Mouse (Mus musculus): ENCODE data around the gene Foxp1. TPM values are rescaled to one million over a fixed set of nuclear protein-coding genes. Genes with fewer than 3 reads are reported as not detected.

Gene Foxp1
- polyA plus RNA-seq, 1 experiment from 2014 or later, result 38.0 TPM

- Histone ChIP-seq H3K4me3 (replicated peaks; ENCODE audit: low read depth, low read length) (no peak overlapping the region), H3K9me3 (replicated peaks; ENCODE audit: low read length) (no peaks in the 10 kb centered on the region), H3K9ac (ENCODE audit: low read depth, low read length) (no peak overlapping the region), H3K27me3 (ENCODE audit: insufficient read depth, low read length) (no peaks in the 10 kb centered on the region), H3K4me2 (ENCODE audit: low read length) (no peak overlapping the region), H3K27ac (no peak overlapping the region), H3K4me1 (replicated peaks; ENCODE audit: insufficient read depth, low read length) (no peaks in the 10 kb centered on the region), H3K36me3 (ENCODE audit: insufficient read depth, low read length) (no peaks in the 10 kb centered on the region)
- DNase-seq (ENCODE audit: low spot score) (no peak), ATAC-seq (replicated peaks; ENCODE audit: low FRiP score, low read depth) (no peak)
- 92% methylated on average over 2 of the region's 2 CpGs for WGBS
- no peak for TF ChIP-seq CTCF (IDR thresholded peaks at IDR 0.05; ENCODE audit: low read depth)
Measured at GRCm38 (mm10) chr6:99546416-99546815, 23.9 kb upstream of the Foxp1 start.

DNA sequence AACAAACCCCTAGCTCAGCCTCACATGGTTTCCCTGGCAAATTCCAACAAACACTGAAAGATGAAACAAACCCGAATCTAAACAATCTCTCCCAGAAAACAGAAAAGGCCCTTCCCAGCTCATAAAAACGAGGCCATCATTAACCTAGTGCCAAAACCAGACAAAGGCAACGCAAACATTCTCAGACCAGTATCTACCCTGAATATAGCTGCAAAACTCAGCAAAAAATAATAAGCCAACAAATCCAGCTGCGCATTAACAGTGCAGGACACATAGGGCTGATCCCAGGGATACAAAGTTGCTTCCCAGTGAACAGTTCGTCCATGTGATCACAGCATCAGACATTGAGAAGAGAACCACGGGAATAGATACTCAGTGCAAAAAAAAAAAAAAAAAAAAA lies 22.9 kb upstream of the Foxp1 start:
- TF ChIP-seq CTCF (IDR thresholded peaks at IDR 0.05; ENCODE audit: low read depth), result no peak
- Histone ChIP-seq H3K4me1 (replicated peaks; ENCODE audit: insufficient read depth, low read length) (no peaks in the 10 kb centered on the region), H3K9me3 (replicated peaks; ENCODE audit: low read length) (no peaks in the 10 kb centered on the region), H3K9ac (ENCODE audit: low read depth, low read length) (no peak overlapping the region), H3K36me3 (ENCODE audit: insufficient read depth, low read length) (no peaks in the 10 kb centered on the region), H3K4me2 (ENCODE audit: low read length) (no peak overlapping the region), H3K27ac (no peak overlapping the region), H3K4me3 (replicated peaks; ENCODE audit: low read depth, low read length) (no peak overlapping the region), H3K27me3 (ENCODE audit: insufficient read depth, low read length) (no peaks in the 10 kb centered on the region)
- WGBS, result 57% methylated on average over 6 of the region's 6 CpGs
- DNase-seq (ENCODE audit: low spot score), result peak; percentile 31
- no peak for ATAC-seq (replicated peaks; ENCODE audit: low FRiP score, low read depth)

DNA sequence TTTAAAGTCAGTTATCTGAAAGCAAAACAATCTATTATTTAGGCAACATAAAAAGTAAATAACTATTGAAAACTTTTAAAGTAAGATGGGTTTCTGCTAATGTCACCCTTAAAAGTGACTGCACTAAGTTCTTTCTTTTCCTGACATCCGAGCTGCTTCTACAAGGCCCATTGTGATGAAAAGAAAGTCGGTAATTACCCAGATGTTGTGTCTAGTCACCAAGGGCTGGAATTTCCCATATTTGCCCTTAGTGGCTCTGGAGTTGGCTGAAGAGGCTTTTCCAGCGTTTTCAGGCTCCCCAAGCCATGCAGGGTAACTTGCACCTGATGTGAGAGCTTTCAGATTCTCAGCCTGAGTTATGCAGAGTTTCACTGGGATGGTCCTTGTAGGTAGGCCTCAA lies 18.6 kb upstream of the Foxp1 start:
- H3K9ac ChIP-seq (ENCODE audit: low read depth, low read length), result no peak overlapping the region
- ATAC-seq (replicated peaks; ENCODE audit: low FRiP score, low read depth) (no peak), DNase-seq (ENCODE audit: low spot score) (no peak)
- whole genome bisulfite sequencing, result 32% methylated on average over 3 of the region's 3 CpGs
- no peaks in the 10 kb centered on the region for H3K36me3 ChIP-seq (ENCODE audit: insufficient read depth, low read length)
- H3K27me3 ChIP-seq (ENCODE audit: insufficient read depth, low read length), result no peaks in the 10 kb centered on the region
- no peak for TF ChIP-seq CTCF (IDR thresholded peaks at IDR 0.05; ENCODE audit: low read depth)
- no peak overlapping the region for H3K27ac ChIP-seq
- no peak overlapping the region for H3K4me3 ChIP-seq (replicated peaks; ENCODE audit: low read depth, low read length)
- no peak overlapping the region for H3K4me2 ChIP-seq (ENCODE audit: low read length)
- H3K9me3 ChIP-seq (replicated peaks; ENCODE audit: low read length), result no peaks in the 10 kb centered on the region
- no peaks in the 10 kb centered on the region for H3K4me1 ChIP-seq (replicated peaks; ENCODE audit: insufficient read depth, low read length)

- WGBS, result 71% methylated on average over 6 of the region's 6 CpGs
- no peak for TF ChIP-seq CTCF (IDR thresholded peaks at IDR 0.05; ENCODE audit: low read depth)
- H3K4me2 ChIP-seq (ENCODE audit: low read length), result no peak overlapping the region
- H3K9me3 ChIP-seq (replicated peaks; ENCODE audit: low read length), result no peaks in the 10 kb centered on the region
- H3K9ac ChIP-seq (ENCODE audit: low read depth, low read length), result no peak overlapping the region
- no peaks in the 10 kb centered on the region for H3K4me1 ChIP-seq (replicated peaks; ENCODE audit: insufficient read depth, low read length)
- H3K27me3 ChIP-seq (ENCODE audit: insufficient read depth, low read length), result no peaks in the 10 kb centered on the region
- ATAC-seq (replicated peaks; ENCODE audit: low FRiP score, low read depth) (no peak), DNase-seq (ENCODE audit: low spot score) (no peak)
- no peak overlapping the region for H3K4me3 ChIP-seq (replicated peaks; ENCODE audit: low read depth, low read length)
- no peaks in the 10 kb centered on the region for H3K36me3 ChIP-seq (ENCODE audit: insufficient read depth, low read length)
- no peak overlapping the region for H3K27ac ChIP-seq
Measured at GRCm38 (mm10) chr6:99540653-99541052, 18.1 kb upstream of the Foxp1 start.

- H3K9me3 ChIP-seq (replicated peaks; ENCODE audit: low read length), result no peaks in the 10 kb centered on the region
- H3K9ac ChIP-seq (ENCODE audit: low read depth, low read length), result no peak overlapping the region
- no peak overlapping the region for H3K4me2 ChIP-seq (ENCODE audit: low read length)
- TF ChIP-seq CTCF (IDR thresholded peaks at IDR 0.05; ENCODE audit: low read depth), result no peak
- no peaks in the 10 kb centered on the region for H3K27me3 ChIP-seq (ENCODE audit: insufficient read depth, low read length)
- no peak for ATAC-seq (replicated peaks; ENCODE audit: low FRiP score, low read depth)
- no peak for DNase-seq (ENCODE audit: low spot score)
- no peaks in the 10 kb centered on the region for H3K4me1 ChIP-seq (replicated peaks; ENCODE audit: insufficient read depth, low read length)
- 72% methylated on average over 5 of the region's 5 CpGs for WGBS
- no peak overlapping the region for H3K27ac ChIP-seq
- H3K4me3 ChIP-seq (replicated peaks; ENCODE audit: low read depth, low read length), result no peak overlapping the region
- no peaks in the 10 kb centered on the region for H3K36me3 ChIP-seq (ENCODE audit: insufficient read depth, low read length)
Measured at GRCm38 (mm10) chr6:99540146-99540545, 17.6 kb upstream of the Foxp1 start.

DNA sequence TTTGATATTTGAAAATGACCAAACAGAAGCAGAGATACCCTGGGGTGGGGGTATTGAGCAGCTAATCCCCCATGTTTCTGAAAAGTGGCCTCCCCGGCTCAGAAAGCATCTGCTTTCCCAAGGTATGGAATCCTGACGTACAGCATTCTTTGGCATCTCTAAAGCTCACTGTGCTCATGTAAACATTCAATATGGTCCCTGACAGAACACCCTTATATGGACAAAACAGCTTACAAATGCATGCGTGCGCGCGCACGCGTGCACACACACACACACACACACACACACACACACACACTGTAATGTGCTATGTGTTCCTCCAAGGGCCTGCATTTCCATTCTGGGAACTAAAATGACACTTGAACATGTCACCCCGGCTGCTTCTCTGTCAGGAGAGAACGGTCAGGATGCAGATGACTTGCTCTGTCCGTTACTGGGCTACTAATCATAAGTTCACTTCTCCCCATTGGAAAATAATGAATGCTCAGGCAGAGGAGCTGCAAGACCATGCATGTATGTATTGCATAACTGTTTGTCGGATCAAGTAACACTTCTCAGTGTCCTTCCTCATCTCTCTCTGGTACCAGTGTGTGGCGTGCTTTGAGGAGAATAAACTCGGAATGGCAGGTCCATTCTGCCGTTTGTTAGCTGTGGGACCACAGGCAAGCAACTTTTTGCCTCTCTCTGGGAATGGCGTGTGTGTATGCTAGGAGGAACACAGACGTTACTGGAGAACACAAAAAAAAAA lies 15.8 kb upstream of the Foxp1 start:
- WGBS, result 75% methylated on average over 17 of the region's 17 CpGs
- Histone ChIP-seq H3K9ac (ENCODE audit: low read depth, low read length) (no peak overlapping the region), H3K4me2 (ENCODE audit: low read length) (no peak overlapping the region), H3K27ac (no peak overlapping the region), H3K9me3 (replicated peaks; ENCODE audit: low read length) (no peaks in the 10 kb centered on the region), H3K36me3 (ENCODE audit: insufficient read depth, low read length) (no peaks in the 10 kb centered on the region), H3K4me1 (replicated peaks; ENCODE audit: insufficient read depth, low read length) (no peaks in the 10 kb centered on the region), H3K27me3 (ENCODE audit: insufficient read depth, low read length) (no peaks in the 10 kb centered on the region), H3K4me3 (replicated peaks; ENCODE audit: low read depth, low read length) (no peak overlapping the region)
- ATAC-seq (replicated peaks; ENCODE audit: low FRiP score, low read depth) (no peak), DNase-seq (ENCODE audit: low spot score) (no peak)
- TF ChIP-seq CTCF (IDR thresholded peaks at IDR 0.05; ENCODE audit: low read depth), result no peak
